Mouse (Mus musculus) MEL (cell line): ENCODE results near the gene Rab11fip5. TPM values are rescaled to one million over a fixed set of nuclear protein-coding genes. Genes with fewer than 3 reads are reported as not detected.
A peak's percentile ranks its signal among the peaks of the same experiment; 100 is the strongest.

Source experiments
- DNase-seq: peaks from one replicate; pipeline ENCODE4 v3.0.0; 2011; ENCODE audit warnings: low read depth, low spot score
- H3K27ac ChIP-seq: 2 replicates; pipeline ENCODE4 v1.5.1; 2012; ENCODE audit warnings: low read depth, mild to moderate bottlenecking, control low read depth, low read length, moderate library complexity; ENCODE audit not compliant: control insufficient read depth
- H3K27me3 ChIP-seq, 2 experiments: fragments of 150-350 bp in 1 of 2; sonication (generic) in 1 of 2; 2 replicates each; pipeline ENCODE4 v1.6.1; 2012; ENCODE audit warnings: low read length in 2 of 2, mild to moderate bottlenecking in 2 of 2, improper control_type of control experiment in 1 of 2, moderate library complexity in 1 of 2; ENCODE audit not compliant: insufficient read depth in 2 of 2, control insufficient read depth in 1 of 2
- H3K36me3 ChIP-seq, 2 experiments: 2 replicates each; pipeline ENCODE4 v1.6.1; 2012 to 2014; ENCODE audit warnings: low read length in 2 of 2, improper control_type of control experiment in 1 of 2, inconsistent platforms in 1 of 2, mild to moderate bottlenecking in 1 of 2; ENCODE audit not compliant: insufficient read depth in 2 of 2, control insufficient read depth in 1 of 2
- H3K4me1 ChIP-seq, 2 experiments: fragments of 150-350 bp in 1 of 2; sonication (generic) in 1 of 2; 2 replicates each; pipeline ENCODE4 v1.6.1; 2012; ENCODE audit warnings: low read length in 2 of 2, improper control_type of control experiment in 1 of 2, mild to moderate bottlenecking in 1 of 2; ENCODE audit not compliant: insufficient read depth in 2 of 2, control insufficient read depth in 1 of 2
- H3K4me3 ChIP-seq, 2 experiments: fragments of 150-350 bp in 1 of 2; sonication (generic) in 1 of 2; 2 replicates each; pipeline ENCODE4 v1.5.1; 2012; ENCODE audit warnings: low read depth in 2 of 2, low read length in 2 of 2, mild to moderate bottlenecking in 2 of 2, moderate library complexity in 2 of 2, control low read depth in 1 of 2, improper control_type of control experiment in 1 of 2; ENCODE audit not compliant: control insufficient read depth in 1 of 2, insufficient read depth in 1 of 2
- H3K79me2 ChIP-seq: 2 replicates; pipeline ENCODE4 v1.6.1; 2012; ENCODE audit warnings: mild to moderate bottlenecking, low read length, moderate library complexity; ENCODE audit not compliant: control insufficient read depth, poor library complexity, insufficient read depth
- H3K9ac ChIP-seq: 2 replicates; pipeline ENCODE4 v1.6.1; 2012; ENCODE audit warnings: low read depth, mild to moderate bottlenecking, control low read depth, low read length, moderate library complexity; ENCODE audit not compliant: control insufficient read depth, poor library complexity, severe bottlenecking
- H3K9me3 ChIP-seq: fragments of 150-350 bp; sonication (generic); replicated peaks from 2 replicates; pipeline ENCODE4 v1.6.1; 2012; ENCODE audit warnings: mild to moderate bottlenecking, low read length, improper control_type of control experiment, moderate library complexity; ENCODE audit not compliant: insufficient read depth
- CHD2 ChIP-seq: IDR thresholded peaks from 2 replicates; pipeline ENCODE4 v1.6.1; 2011; ENCODE audit warnings: low read length, improper control_type of control experiment
- CTCF ChIP-seq, 3 experiments: IDR thresholded peaks in 2 of 3; conservative IDR thresholded peaks in 1 of 3; 2 replicates each; pipeline ENCODE4 v1.5.1; 2011 to 2012; ENCODE audit warnings: low read length in 3 of 3, low read depth in 2 of 3, mild to moderate bottlenecking in 2 of 3, improper control_type of control experiment in 1 of 3, inconsistent platforms in 1 of 3, mixed read lengths in 1 of 3, moderate library complexity in 1 of 3; ENCODE audit not compliant: control insufficient read depth in 1 of 3, insufficient read depth in 1 of 3, poor library complexity in 1 of 3, severe bottlenecking in 1 of 3
- ELF1 ChIP-seq: IDR thresholded peaks from 2 replicates; pipeline ENCODE4 v1.6.1; 2014; ENCODE audit warnings: low read depth, mild to moderate bottlenecking, inconsistent platforms, low read length, improper control_type of control experiment, moderate library complexity
- GABPA ChIP-seq: IDR thresholded peaks from 2 replicates; pipeline ENCODE4 v1.6.1; 2012; ENCODE audit warnings: low read depth, mild to moderate bottlenecking, inconsistent platforms, low read length, improper control_type of control experiment, moderate library complexity
- MYC ChIP-seq: IDR thresholded peaks from 2 replicates; pipeline ENCODE4 v1.6.1; 2011; ENCODE audit warnings: low read depth, mild to moderate bottlenecking, low read length, improper control_type of control experiment, moderate library complexity
- NRF1 ChIP-seq: IDR thresholded peaks from 2 replicates; pipeline ENCODE4 v1.6.1; 2014; ENCODE audit warnings: low read depth, mild to moderate bottlenecking, inconsistent platforms, low read length, improper control_type of control experiment, moderate library complexity; ENCODE audit not compliant: poor library complexity, insufficient read depth, severe bottlenecking
- POLR2AphosphoS5 ChIP-seq: IDR thresholded peaks from 2 replicates; pipeline ENCODE4 v1.6.1; 2012; ENCODE audit warnings: low read depth, borderline replicate concordance, mild to moderate bottlenecking, inconsistent platforms, low read length, moderate library complexity, mixed read lengths
- SMC3 ChIP-seq: IDR thresholded peaks from 2 replicates; pipeline ENCODE4 v1.6.1; 2011; ENCODE audit warnings: low read depth, low read length, improper control_type of control experiment
- TCF12 ChIP-seq: IDR thresholded peaks from 2 replicates; pipeline ENCODE4 v1.6.1; 2014; ENCODE audit warnings: low read depth, mild to moderate bottlenecking, inconsistent platforms, low read length, improper control_type of control experiment, moderate library complexity
- ZC3H11A ChIP-seq: IDR thresholded peaks from 2 replicates; pipeline ENCODE4 v1.6.1; 2012; ENCODE audit warnings: low read depth, mild to moderate bottlenecking, inconsistent platforms, low read length, improper control_type of control experiment
- ZNF384 ChIP-seq: IDR thresholded peaks from 2 replicates; pipeline ENCODE4 v1.6.1; 2012; ENCODE audit warnings: low read depth, mild to moderate bottlenecking, inconsistent platforms, low read length, improper control_type of control experiment
- polyA plus RNA-seq, 2 experiments: library from polyadenylated mRNA; stranded (reverse) in 1 of 2; unstranded in 1 of 2; fragments of >175 nt in 1 of 2; fragments of >200 nt in 1 of 2; gene quantifications; 2 replicates each; pipeline versions ENCODE4 v1.2.1 to v1.2.4; 2012; ENCODE audit warnings: low replicate concordance in 2 of 2, low read depth in 1 of 2; ENCODE audit not compliant: insufficient read length in 2 of 2, insufficient read depth in 1 of 2, missing spikeins in 1 of 2
- total RNA-seq: library from RNA; depleted of rRNA; stranded (reverse); fragments of 300-350 nt; gene quantifications from 2 replicates; pipeline ENCODE4 v1.2.3, GENCODE M21; 2012

Gene Rab11fip5
- total and polyA plus RNA-seq, 3 experiments, result 3.3 to 8.5 TPM; not detected in 1

- H3K9me3 ChIP-seq, result no peaks in the 10 kb centered on the region
- TF ChIP-seq CHD2 (no peak), CTCF (IDR thresholded peaks at IDR 0.05 in 2 of 3, conservative IDR thresholded peaks at IDR 0.05 in 1 of 3; ENCODE audit: control insufficient read depth in 1 of 3, insufficient read depth in 1 of 3, low read depth in 2 of 3, low read length in 3 of 3, poor library complexity in 1 of 3, severe bottlenecking in 1 of 3) (peak in 2 of 3 experiments; percentile 20 to 27; a peak in 2 of 6 replicates), ELF1 (no peak), SMC3 (peak; percentile 21)
- DNase-seq, result no peak
- H3K4me3 ChIP-seq, result no peak overlapping the region
- H3K27me3 ChIP-seq, result no peaks in the 10 kb centered on the region
- no peak overlapping the region for H3K9ac ChIP-seq
- no peaks in the 10 kb centered on the region for H3K79me2 ChIP-seq
- H3K36me3 ChIP-seq, result peaks cover 0 to 8% of the 10 kb centered on the region in 2 experiments; a peak in 2 of 4 replicates
- no peak overlapping the region for H3K27ac ChIP-seq
- peaks cover 13 to 18% of the 10 kb centered on the region in 2 experiments for H3K4me1 ChIP-seq
Measured at GRCm38 (mm10) chr6:85363231-85363905, 11.1 kb downstream of the Rab11fip5 start.

DNA sequence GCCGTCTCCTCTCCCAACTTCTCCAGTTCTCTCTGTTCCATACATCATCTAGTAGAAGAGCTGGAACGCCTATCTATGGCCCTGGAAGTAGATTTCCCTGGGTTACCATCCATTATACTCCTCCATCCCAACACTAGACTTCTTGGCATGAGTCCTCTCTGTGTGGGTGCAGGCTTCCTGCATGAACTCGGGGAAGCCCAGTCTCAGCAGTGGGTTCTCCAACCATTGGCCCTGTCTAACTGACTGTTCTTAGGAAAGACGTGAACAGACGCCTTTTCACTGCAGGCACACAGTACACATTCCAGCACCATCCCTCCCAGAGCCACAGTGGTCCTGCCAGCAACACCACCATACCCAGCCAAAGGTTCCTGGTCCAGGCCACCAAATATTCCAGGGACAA, 11.8 kb downstream of the Rab11fip5 start:
- peaks cover 10 to 20% of the 10 kb centered on the region in 2 experiments for H3K4me1 ChIP-seq
- peaks cover 0 to 6% of the 10 kb centered on the region in 2 experiments; a peak in 2 of 4 replicates for H3K36me3 ChIP-seq
- TF ChIP-seq ZNF384, result no peak
- no peak for TF ChIP-seq GABPA
- no peak for TF ChIP-seq POLR2AphosphoS5
- TF ChIP-seq CTCF (IDR thresholded peaks at IDR 0.05 in 2 of 3, conservative IDR thresholded peaks at IDR 0.05 in 1 of 3; ENCODE audit: control insufficient read depth in 1 of 3, insufficient read depth in 1 of 3, low read depth in 2 of 3, low read length in 3 of 3, poor library complexity in 1 of 3, severe bottlenecking in 1 of 3), result no peak

DNA sequence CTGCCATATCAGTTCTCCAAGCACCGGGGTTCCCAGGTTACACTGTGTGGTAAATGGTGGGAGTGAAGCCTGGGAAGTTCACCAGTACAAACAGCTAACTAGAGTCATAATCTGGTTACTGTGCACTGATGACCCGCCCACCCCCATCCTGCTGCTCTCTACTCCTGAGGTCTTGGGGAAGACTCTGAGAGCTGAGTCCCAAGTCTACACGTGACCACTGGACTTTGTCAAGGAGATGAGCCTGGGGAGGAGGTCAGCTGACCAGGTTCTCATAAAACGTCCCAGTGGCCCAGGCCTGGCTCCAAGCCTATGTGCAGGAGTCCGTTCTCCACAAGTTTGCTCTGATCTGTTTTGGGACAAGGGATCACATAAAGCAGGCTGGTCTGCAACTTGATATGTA, 14.1 kb downstream of the Rab11fip5 start:
- no peak for TF ChIP-seq ZC3H11A
- no peak for TF ChIP-seq MYC
- TF ChIP-seq TCF12, result no peak
- TF ChIP-seq NRF1, result no peak
- no peak for DNase-seq
- Histone ChIP-seq H3K27ac (no peak overlapping the region), H3K4me3 (no peak overlapping the region), H3K36me3 (peaks cover 0 to 14% of the 10 kb centered on the region in 2 experiments; a peak in 2 of 4 replicates), H3K27me3 (no peaks in the 10 kb centered on the region), H3K9me3 (no peaks in the 10 kb centered on the region), H3K9ac (no peak overlapping the region), H3K4me1 (peaks cover 3 to 24% of the 10 kb centered on the region in 2 experiments), H3K79me2 (no peaks in the 10 kb centered on the region)

More for the DNA sequence above, 11.8 kb downstream of the Rab11fip5 start:
- no peak for DNase-seq
- no peak overlapping the region for H3K4me3 ChIP-seq
- no peak overlapping the region for H3K9ac ChIP-seq
- no peaks in the 10 kb centered on the region for H3K9me3 ChIP-seq
- no peak overlapping the region for H3K27ac ChIP-seq
- no peaks in the 10 kb centered on the region for H3K79me2 ChIP-seq
- no peaks in the 10 kb centered on the region for H3K27me3 ChIP-seq
